Mouse (Mus musculus): ENCODE data around the gene Asgr1. TPM values are rescaled to one million over a fixed set of nuclear protein-coding genes. Genes with fewer than 3 reads are reported as not detected.

The Asgr1 gene
- polyA plus RNA-seq, 1 experiment from 2014 or later, result not detected

DNA sequence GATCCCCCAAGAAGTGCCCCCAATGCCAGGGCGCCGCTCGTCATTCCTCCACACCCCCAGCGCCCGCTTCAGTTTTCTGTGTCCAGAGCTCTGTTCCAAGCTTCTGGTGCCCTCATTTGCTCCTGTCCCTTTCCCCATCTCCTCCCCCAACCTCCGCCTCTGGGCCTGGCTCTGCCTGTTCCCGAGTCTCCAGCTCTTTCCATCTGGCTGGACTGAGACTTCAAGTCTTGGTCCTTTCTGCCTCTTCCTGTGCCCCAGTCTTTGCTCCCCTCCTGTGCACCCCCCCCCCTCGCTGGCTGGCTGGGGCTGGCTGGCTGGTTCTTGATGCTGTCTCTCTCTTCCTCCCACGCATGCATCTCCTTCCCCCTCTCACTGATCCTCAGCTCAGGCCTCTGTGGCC is 26.5 kb upstream of the Asgr1 start:
- H3K4me3 ChIP-seq, result peak overlapping the region; percentile 40
- peak overlapping the region; percentile 17; the same call in 1 of the 2 replicates for H3K9ac ChIP-seq
- H3K9me3 ChIP-seq (replicated peaks), result no peaks in the 10 kb centered on the region
- H3K4me1 ChIP-seq (replicated peaks), result peaks cover 55% of the 10 kb centered on the region
- H3K27me3 ChIP-seq, result no peaks in the 10 kb centered on the region
- peak overlapping the region; percentile 54 for H3K4me2 ChIP-seq
- H3K27ac ChIP-seq, result peak overlapping the region; percentile 62; the same call in 1 of the 2 replicates
- 35% methylated on average over 9 of the region's 9 CpGs for WGBS
- ATAC-seq (replicated peaks; ENCODE audit: insufficient number of reproducible peaks, insufficient read depth, low FRiP score, low read depth), result no peak
- H3K36me3 ChIP-seq, result peaks cover 12% of the 10 kb centered on the region

DNA sequence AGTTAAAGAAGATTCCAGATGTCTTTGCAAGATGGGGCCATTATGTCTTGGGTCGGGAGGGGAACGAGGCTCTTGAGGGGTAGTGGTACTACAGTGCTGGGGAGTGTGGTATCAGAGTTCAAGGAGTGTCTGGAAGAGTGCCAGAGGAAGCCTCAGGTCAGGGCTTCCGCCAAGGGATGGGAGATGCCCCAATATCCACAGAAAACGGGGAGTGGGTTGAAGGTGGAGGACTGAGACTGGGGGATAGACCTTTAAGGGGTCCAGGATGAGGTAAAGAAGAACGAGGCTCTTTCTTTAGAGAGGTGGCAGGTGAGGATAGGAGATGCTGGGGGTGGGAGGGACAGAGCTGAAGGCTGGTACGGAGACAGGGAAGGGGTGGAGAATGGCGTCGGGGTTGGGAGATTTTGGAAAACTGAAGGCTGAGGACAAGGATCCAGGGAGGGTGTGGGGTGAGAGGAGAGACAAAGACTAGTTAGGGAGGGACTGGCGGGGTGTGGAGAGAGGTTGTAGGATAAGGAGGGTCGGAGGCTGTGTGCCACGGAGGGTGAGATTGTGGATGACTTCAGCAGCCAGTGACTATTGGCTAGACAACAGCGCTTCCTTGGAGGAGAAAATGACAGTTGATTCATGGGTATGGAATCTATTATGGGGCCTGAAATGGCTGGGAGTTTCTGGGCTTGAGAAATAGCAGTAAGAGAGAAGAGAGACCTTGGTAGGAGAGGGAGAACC is 25.3 kb upstream of the Asgr1 start:
- Histone ChIP-seq H3K4me1 (replicated peaks) (peaks cover 51% of the 10 kb centered on the region), H3K9me3 (replicated peaks) (no peaks in the 10 kb centered on the region), H3K9ac (no peak overlapping the region), H3K4me2 (peak overlapping the region; percentile 57), H3K27ac (peak overlapping the region; percentile 62), H3K36me3 (peaks cover 15% of the 10 kb centered on the region), H3K4me3 (peak overlapping the region; percentile 32), H3K27me3 (no peaks in the 10 kb centered on the region)
- WGBS, result 23% methylated on average over 12 of the region's 12 CpGs
- no peak for ATAC-seq (replicated peaks; ENCODE audit: insufficient number of reproducible peaks, insufficient read depth, low FRiP score, low read depth)

DNA sequence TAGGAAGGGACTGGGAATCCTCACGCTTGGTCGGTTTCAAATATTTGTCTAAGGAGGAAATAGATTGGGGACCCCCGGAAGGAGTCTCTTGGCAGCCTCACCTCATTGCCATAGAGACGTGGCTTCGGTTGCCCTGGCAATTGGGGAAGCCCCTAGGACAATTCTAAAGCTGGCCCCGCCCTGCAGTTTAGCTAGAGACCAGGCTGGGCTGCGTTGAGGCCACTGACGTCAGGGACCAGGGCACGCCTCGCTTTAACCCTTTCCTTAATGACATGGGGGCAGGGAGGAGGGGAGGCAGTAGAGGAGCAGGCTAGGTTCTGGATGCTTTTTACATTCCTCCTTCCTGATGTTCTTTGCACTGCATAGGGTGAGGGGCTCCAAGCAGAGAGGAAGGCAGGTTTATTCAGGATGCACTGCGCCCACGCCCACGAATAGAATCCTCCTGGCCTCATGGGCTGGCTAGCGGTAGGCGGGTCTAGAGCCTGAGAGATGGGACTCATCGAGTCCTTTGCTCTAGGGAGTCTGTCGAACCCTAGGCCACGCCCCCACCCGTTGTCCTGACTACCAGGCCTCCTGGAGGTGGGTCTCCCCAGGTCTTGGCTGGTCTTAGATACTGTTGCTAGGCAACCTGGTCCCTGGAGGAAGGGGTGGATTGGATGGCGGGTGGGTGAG is 24.6 kb upstream of the Asgr1 start:
- ATAC-seq (replicated peaks; ENCODE audit: insufficient number of reproducible peaks, insufficient read depth, low FRiP score, low read depth), result peak; percentile 74
- 1% methylated on average over 20 of the region's 20 CpGs for WGBS
- H3K9ac ChIP-seq, result no peak overlapping the region
- peaks cover 15% of the 10 kb centered on the region for H3K36me3 ChIP-seq
- H3K4me2 ChIP-seq, result peak overlapping the region; percentile 57
- peak overlapping the region; percentile 62 for H3K27ac ChIP-seq
- H3K4me1 ChIP-seq (replicated peaks), result peaks cover 46% of the 10 kb centered on the region
- H3K9me3 ChIP-seq (replicated peaks), result no peaks in the 10 kb centered on the region
- peak overlapping the region; percentile 32 for H3K4me3 ChIP-seq
- H3K27me3 ChIP-seq, result no peaks in the 10 kb centered on the region

DNA sequence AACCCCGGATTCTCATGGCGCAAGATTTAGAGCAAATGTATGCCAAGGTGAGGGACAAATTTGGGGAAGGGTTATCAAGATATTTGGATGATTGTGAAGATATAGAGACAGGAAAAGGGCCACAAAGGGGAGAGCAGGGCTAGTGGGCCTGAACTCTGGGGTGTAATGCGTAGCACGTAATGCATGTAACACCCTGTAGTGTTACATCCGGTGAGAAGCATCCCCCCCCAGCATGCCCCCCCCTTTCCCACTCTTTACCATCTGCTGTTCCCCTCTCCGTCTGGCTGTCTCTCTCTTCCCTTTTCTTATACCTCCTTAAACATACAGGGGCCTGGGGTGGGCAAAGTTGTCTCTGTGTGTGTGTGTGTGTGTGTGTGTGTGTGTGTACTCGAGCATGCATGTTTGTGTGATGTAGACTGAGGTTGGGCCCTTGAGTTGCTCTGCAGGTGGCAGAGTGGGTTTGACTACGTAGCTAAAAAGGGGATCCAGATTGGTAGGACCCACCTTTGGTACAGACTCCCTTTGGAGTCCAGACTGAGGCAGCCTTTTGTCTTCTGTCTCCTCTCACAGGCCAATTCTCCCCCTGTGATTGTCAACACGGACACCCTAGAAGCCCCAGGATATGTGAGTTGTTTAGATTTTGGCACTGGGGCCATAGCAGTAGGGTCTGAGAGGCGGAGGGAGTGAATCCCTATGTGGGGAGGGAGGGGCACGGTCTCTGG is 23.9 kb upstream of the Asgr1 start:
- Histone ChIP-seq H3K27me3 (no peaks in the 10 kb centered on the region), H3K27ac (no peak overlapping the region), H3K9me3 (replicated peaks) (no peaks in the 10 kb centered on the region), H3K4me3 (peak overlapping the region; percentile 32; the same call in 1 of the 2 replicates), H3K9ac (no peak overlapping the region), H3K4me1 (replicated peaks) (peaks cover 45% of the 10 kb centered on the region), H3K36me3 (peaks cover 15% of the 10 kb centered on the region), H3K4me2 (peak overlapping the region; percentile 57)
- ATAC-seq (replicated peaks; ENCODE audit: insufficient number of reproducible peaks, insufficient read depth, low FRiP score, low read depth), result no peak
- 53% methylated on average over 11 of the region's 11 CpGs for WGBS

DNA sequence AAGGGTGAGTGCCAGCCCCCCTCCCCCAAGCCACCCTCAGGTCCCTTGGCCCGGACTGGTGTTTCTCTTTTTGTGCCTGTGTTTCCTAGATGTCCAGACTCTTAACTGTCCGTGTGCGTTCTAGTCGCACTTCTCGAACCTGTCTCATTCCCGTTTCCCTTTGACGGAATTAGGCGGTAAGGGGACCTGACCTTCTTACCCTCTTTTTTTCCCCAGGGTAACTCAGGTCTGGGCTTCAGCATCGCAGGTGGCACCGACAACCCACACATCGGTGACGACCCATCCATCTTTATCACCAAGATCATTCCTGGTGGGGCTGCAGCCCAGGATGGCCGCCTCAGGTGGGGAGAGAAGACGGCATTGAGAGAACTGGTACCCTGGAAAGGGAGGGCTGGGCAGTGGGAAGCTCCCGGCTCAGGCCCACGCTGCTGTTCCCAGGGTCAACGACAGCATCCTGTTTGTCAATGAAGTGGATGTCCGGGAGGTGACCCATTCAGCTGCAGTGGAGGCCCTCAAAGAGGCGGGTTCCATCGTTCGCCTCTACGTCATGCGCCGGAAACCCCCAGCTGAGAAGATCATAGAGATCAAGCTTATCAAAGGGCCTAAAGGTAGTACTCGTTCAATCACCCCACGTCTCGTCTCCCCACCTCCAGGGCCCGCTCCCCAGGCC is 23.1 kb upstream of the Asgr1 start:
- WGBS, result 95% methylated on average over 28 of the region's 28 CpGs
- Histone ChIP-seq H3K4me1 (replicated peaks) (peaks cover 42% of the 10 kb centered on the region), H3K9me3 (replicated peaks) (no peaks in the 10 kb centered on the region), H3K4me3 (no peak overlapping the region), H3K27ac (no peak overlapping the region), H3K4me2 (no peak overlapping the region), H3K36me3 (peaks cover 15% of the 10 kb centered on the region), H3K27me3 (no peaks in the 10 kb centered on the region), H3K9ac (no peak overlapping the region)
- ATAC-seq (replicated peaks; ENCODE audit: insufficient number of reproducible peaks, insufficient read depth, low FRiP score, low read depth), result no peak

DNA sequence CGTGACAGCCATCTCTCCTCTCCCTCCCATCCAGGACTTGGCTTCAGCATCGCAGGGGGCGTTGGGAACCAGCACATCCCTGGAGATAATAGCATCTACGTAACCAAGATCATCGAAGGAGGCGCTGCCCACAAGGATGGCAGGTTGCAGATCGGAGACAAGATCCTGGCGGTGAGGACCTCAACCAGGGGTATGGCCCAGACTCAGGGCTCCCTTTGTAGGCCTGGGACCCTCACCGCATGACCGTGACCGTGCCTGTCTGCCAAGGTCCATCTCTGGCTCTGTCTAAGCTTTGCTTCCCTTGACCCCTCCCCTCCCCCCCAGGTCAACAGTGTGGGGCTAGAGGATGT is 22.6 kb upstream of the Asgr1 start:
- H3K4me2 ChIP-seq, result no peak overlapping the region
- no peak overlapping the region for H3K9ac ChIP-seq
- ATAC-seq (replicated peaks; ENCODE audit: insufficient number of reproducible peaks, insufficient read depth, low FRiP score, low read depth), result no peak
- no peaks in the 10 kb centered on the region for H3K9me3 ChIP-seq (replicated peaks)
- 96% methylated on average over 11 of the region's 11 CpGs for WGBS
- H3K27me3 ChIP-seq, result no peaks in the 10 kb centered on the region
- peaks cover 37% of the 10 kb centered on the region for H3K4me1 ChIP-seq (replicated peaks)
- H3K4me3 ChIP-seq, result no peak overlapping the region
- H3K36me3 ChIP-seq, result peaks cover 15% of the 10 kb centered on the region
- H3K27ac ChIP-seq, result no peak overlapping the region

- Histone ChIP-seq H3K9me3 (replicated peaks) (no peaks in the 10 kb centered on the region), H3K27ac (no peak overlapping the region), H3K27me3 (no peaks in the 10 kb centered on the region), H3K4me3 (no peak overlapping the region), H3K36me3 (peaks cover 2% of the 10 kb centered on the region), H3K4me1 (replicated peaks) (no peaks in the 10 kb centered on the region), H3K4me2 (no peak overlapping the region), H3K9ac (no peak overlapping the region)
- WGBS, result 73% methylated on average over 7 of the region's 7 CpGs
- no peak for ATAC-seq (replicated peaks; ENCODE audit: insufficient number of reproducible peaks, insufficient read depth, low FRiP score, low read depth)
Observed at GRCm38 (mm10) chr11:70038174-70038573, 15.7 kb upstream of the Asgr1 start.

- no peak overlapping the region for H3K4me3 ChIP-seq
- H3K9ac ChIP-seq, result no peak overlapping the region
- H3K36me3 ChIP-seq, result no peaks in the 10 kb centered on the region; the same call in 1 of the 2 replicates
- no peaks in the 10 kb centered on the region for H3K4me1 ChIP-seq (replicated peaks)
- H3K9me3 ChIP-seq (replicated peaks), result no peaks in the 10 kb centered on the region
- H3K27me3 ChIP-seq, result no peaks in the 10 kb centered on the region
- 87% methylated on average over 10 of the region's 10 CpGs for WGBS
- H3K27ac ChIP-seq, result no peak overlapping the region
- ATAC-seq (replicated peaks; ENCODE audit: insufficient number of reproducible peaks, insufficient read depth, low FRiP score, low read depth), result no peak
- H3K4me2 ChIP-seq, result no peak overlapping the region
Observed at GRCm38 (mm10) chr11:70039631-70040030, 14.3 kb upstream of the Asgr1 start.

DNA sequence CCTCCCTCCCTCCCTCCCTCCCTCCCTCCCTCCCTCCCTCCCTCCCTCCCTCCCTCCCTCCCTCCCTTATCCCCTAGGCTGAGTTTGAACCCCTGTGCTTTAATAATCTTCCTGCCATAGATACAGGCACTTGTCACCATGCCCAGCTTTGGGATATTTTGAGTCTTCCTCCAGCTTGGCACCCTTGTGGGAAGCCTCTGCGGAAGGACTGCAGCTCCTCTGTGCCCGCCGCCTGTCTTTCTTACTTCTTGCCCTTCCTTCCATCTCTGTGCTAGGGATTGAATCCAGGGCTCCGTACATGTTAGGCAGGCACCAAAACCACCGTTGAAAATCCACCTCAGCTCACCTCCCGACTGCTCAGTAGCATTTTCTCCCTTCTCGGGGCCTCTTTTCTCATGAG is 13.7 kb upstream of the Asgr1 start:
- H3K27me3 ChIP-seq, result no peaks in the 10 kb centered on the region
- H3K4me2 ChIP-seq, result no peak overlapping the region
- ATAC-seq (replicated peaks; ENCODE audit: insufficient number of reproducible peaks, insufficient read depth, low FRiP score, low read depth), result no peak
- no peak overlapping the region for H3K27ac ChIP-seq
- no peaks in the 10 kb centered on the region for H3K9me3 ChIP-seq (replicated peaks)
- no peaks in the 10 kb centered on the region for H3K4me1 ChIP-seq (replicated peaks)
- H3K4me3 ChIP-seq, result no peak overlapping the region
- 78% methylated on average over 7 of the region's 7 CpGs for WGBS
- H3K9ac ChIP-seq, result no peak overlapping the region
- no peaks in the 10 kb centered on the region; the same call in 1 of the 2 replicates for H3K36me3 ChIP-seq

DNA sequence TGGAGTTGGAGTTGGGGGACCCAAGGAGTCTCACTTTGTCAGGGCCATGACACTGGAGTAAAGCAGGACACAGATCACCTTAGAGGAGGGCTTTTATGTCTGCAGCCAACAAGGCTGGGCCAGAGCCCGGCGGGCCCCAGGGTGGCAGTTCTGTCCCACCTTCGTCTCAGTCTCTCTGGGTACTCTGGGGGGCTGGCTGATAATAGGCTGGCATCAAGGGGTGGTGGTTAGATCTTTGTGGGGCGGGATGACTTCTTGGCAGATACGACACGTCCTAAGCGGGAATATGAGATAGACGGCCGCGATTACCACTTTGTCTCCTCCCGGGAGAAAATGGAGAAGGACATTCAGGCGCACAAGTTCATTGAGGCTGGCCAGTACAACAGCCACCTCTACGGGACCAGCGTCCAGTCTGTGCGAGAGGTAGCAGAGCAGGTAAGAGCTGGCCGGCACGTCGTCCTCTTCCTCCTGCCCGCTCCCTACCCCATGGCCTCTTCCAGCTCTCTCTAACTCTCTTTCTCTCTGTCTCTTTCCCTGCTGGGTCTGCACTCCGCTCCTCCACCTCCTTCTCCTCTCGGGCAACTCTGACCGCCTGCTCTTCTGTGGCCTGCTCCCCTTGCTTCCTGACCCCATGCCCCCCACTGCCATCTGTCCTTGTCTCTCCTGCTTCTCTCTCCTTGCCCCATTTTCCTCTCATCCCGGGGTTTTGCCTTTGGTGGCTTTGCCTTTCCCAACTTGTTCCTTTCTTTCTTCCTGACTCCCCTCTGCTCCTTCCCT is 11.4 kb upstream of the Asgr1 start:
- H3K36me3 ChIP-seq, result no peaks in the 10 kb centered on the region; the same call in 1 of the 2 replicates
- no peak overlapping the region for H3K9ac ChIP-seq
- ATAC-seq (replicated peaks; ENCODE audit: insufficient number of reproducible peaks, insufficient read depth, low FRiP score, low read depth), result no peak
- H3K4me3 ChIP-seq, result no peak overlapping the region
- WGBS, result 88% methylated on average over 23 of the region's 23 CpGs
- H3K9me3 ChIP-seq (replicated peaks), result no peaks in the 10 kb centered on the region
- no peak overlapping the region for H3K4me2 ChIP-seq
- H3K27ac ChIP-seq, result no peak overlapping the region
- H3K27me3 ChIP-seq, result no peaks in the 10 kb centered on the region
- H3K4me1 ChIP-seq (replicated peaks), result no peaks in the 10 kb centered on the region

All from heart, embryonic 15.5 days (tissue).